In the genomic region with DNA sequence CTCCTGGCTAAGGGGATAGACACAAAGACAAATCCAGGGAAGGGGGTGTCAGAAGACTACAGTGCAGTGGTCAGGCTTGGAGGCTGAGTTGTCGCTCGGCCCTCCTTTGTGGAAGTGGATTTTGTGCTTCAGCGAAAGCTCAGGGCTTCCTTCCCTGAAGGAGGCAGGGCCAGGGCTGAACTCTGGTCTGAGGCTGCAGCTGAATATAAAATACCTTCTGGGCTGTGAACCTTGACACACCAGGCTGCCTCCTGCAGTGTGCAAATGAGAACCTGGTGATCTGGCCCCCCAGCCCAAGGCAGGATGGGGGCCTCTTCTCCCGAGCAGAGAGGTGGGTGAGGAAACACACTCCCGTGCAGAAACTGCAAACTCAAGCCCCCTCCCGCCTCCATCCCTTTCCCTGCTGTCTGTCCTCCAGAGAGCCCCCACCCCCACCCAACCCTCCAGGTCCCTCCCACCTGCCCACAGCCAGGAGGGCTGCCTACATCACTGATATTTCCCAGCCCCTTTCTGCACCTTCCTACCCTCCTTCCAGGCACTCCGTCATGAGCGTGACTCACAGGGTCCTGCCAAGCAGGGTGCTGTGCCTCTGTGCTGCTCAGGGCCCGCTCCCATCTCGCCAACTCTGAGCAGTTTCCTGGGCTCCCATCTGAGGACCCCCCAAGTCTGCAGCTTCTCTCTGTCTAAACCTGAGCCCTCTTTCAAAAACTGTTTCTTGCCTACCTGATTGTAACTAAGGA, we compare ENCODE assay signal across 10 mouse cellular contexts. TPM values are rescaled to one million over a fixed set of nuclear protein-coding genes. Genes with fewer than 3 reads are reported as not detected.
DNase-seq lines count a peak whose midpoint lies in the region; ATAC-seq lines count a peak whose summit lies in the region.
"Had no signal": no experiment of that assay in that cellular context is flagged by ENCODE, and none has a peak within 500 bp of the region (broad histone marks: within the 10 kb centered on the region; RNA-seq: fewer than 3 reads in every experiment).

No protein-coding gene starts in this region.

- H3K27me3 ChIP-seq in forebrain, embryonic 12.5 days = peaks cover 4% of the 10 kb centered on the region; the same call in 1 of the 2 replicates
- H3K27me3 ChIP-seq in midbrain, embryonic 15.5 days (replicated peaks) = no peaks in the 10 kb centered on the region

- DNase-seq in embryo, embryonic 11 days = peak; percentile 34
- DNase-seq in embryo, embryonic 9.5 days (ENCODE audit: extremely low spot score) = no peak
- peak; percentile 91 for DNase-seq in kidney, adult 9 months
- no peak for DNase-seq in B cell, adult 2 months
- DNase-seq in liver = no peak

- H3K4me2 ChIP-seq in forebrain, embryonic 12.5 days = no peak overlapping the region
- H3K4me2 ChIP-seq in midbrain, embryonic 15.5 days = no peak overlapping the region

- peaks cover 20% of the 10 kb centered on the region for H3K4me1 ChIP-seq in forebrain, embryonic 12.5 days
- peaks cover 15% of the 10 kb centered on the region; the same call in 1 of the 2 replicates for H3K4me1 ChIP-seq in midbrain, embryonic 15.5 days

- no peak overlapping the region for H3K9ac ChIP-seq in forebrain, embryonic 12.5 days
- no peak overlapping the region for H3K9ac ChIP-seq in midbrain, embryonic 15.5 days

- ATAC-seq in forebrain, embryonic 12.5 days (ENCODE audit: low FRiP score) = peak; percentile 27; the same call in 1 of the 2 replicates
- ATAC-seq in midbrain, embryonic 15.5 days (replicated peaks) = peak; percentile 32; the same call in 1 of the 2 replicates
- ATAC-seq in activated CD4-positive, CD25-positive, alpha-beta regulatory T cell, adult 4 months = no peak

- WGBS in forebrain, embryonic 12.5 days = 20% methylated on average over 10 of the region's 10 CpGs
- WGBS in midbrain, embryonic 15.5 days = 27% methylated on average over 10 of the region's 10 CpGs

- H3K27ac ChIP-seq in forebrain, embryonic 12.5 days = no peak overlapping the region
- H3K27ac ChIP-seq in midbrain, embryonic 15.5 days = no peak overlapping the region

- H3K4me3 ChIP-seq in forebrain, embryonic 12.5 days (replicated peaks) = no peak overlapping the region
- H3K4me3 ChIP-seq in midbrain, embryonic 15.5 days = no peak overlapping the region
- H3K4me3 ChIP-seq: erythroblast, embryonic 14.5 days had no signal

- H3K9me3 ChIP-seq in forebrain, embryonic 12.5 days = no peaks in the 10 kb centered on the region
- no peaks in the 10 kb centered on the region for H3K9me3 ChIP-seq in midbrain, embryonic 15.5 days

- H3K36me3 ChIP-seq in forebrain, embryonic 12.5 days (replicated peaks) = no peaks in the 10 kb centered on the region
- no peaks in the 10 kb centered on the region for H3K36me3 ChIP-seq in midbrain, embryonic 15.5 days (replicated peaks)

RNA-seq across cellular contexts. Expression of gene Anks6, which starts 6.4 kb away (rescaled TPM):
- polyA plus RNA-seq in forebrain, embryonic 12.5 days (2016; fragmentation: Nextera tagmentation; extraction: Ambion mirVana) = 5.6 and 6.1 TPM in 2 replicates
- polyA plus RNA-seq in midbrain, embryonic 15.5 days (2015; fragmentation: Nextera tagmentation; extraction: Ambion mirVana) = 5.2 and 5.3 TPM in 2 replicates
- not detected for polyA plus RNA-seq in activated CD4-positive, CD25-positive, alpha-beta regulatory T cell, adult 4 months (2017; shearing (Covaris generic))
- polyA plus RNA-seq: erythroblast, embryonic 14.5 days had no signal

RNA-seq across cellular contexts. Expression of gene Galnt12, which starts 40.9 kb away (rescaled TPM):
- 3.8 and 4.4 TPM in 2 replicates for polyA plus RNA-seq in forebrain, embryonic 12.5 days (2016; fragmentation: Nextera tagmentation; extraction: Ambion mirVana)
- polyA plus RNA-seq in midbrain, embryonic 15.5 days (2015; fragmentation: Nextera tagmentation; extraction: Ambion mirVana) = 1.8 and 2.9 TPM in 2 replicates
- 1 to 10 TPM; 4.4 to 8.1 TPM for polyA plus RNA-seq in activated CD4-positive, CD25-positive, alpha-beta regulatory T cell, adult 4 months (2017; shearing (Covaris generic))
- polyA plus RNA-seq: erythroblast, embryonic 14.5 days had no signal

RNA-seq across cellular contexts. Expression of gene Gabbr2, which starts 59.1 kb away (rescaled TPM):
- polyA plus RNA-seq in forebrain, embryonic 12.5 days (2016; fragmentation: Nextera tagmentation; extraction: Ambion mirVana) = 0.51 and 0.53 TPM in 2 replicates
- polyA plus RNA-seq in midbrain, embryonic 15.5 days (2015; fragmentation: Nextera tagmentation; extraction: Ambion mirVana) = 12.7 and 14.8 TPM in 2 replicates
- under 1 TPM in 1 of 2 experiments, not detected in 1; 0.20 TPM for polyA plus RNA-seq in activated CD4-positive, CD25-positive, alpha-beta regulatory T cell, adult 4 months (2017; shearing (Covaris generic))
- polyA plus RNA-seq: erythroblast, embryonic 14.5 days; spleen, adult 2 months had no signal

Comparison
In these comparisons a context has a peak if more than half of its experiments do, and no peak if none do; other contexts are left out.
1. DNase-seq: peak in embryo, embryonic 11 days (single experiment) and kidney, adult 9 months (single experiment); none in embryo, embryonic 9.5 days (single experiment), B cell, adult 2 months (0 of 2) and liver (single experiment).